Mouse (Mus musculus) limb, embryonic 15.5 days (tissue): ENCODE results near the gene Sh3kbp1. TPM values are rescaled to one million over a fixed set of nuclear protein-coding genes. Genes with fewer than 3 reads are reported as not detected.

Source experiments
- ATAC-seq: fragments of 200-750 bp; cut with Nextera tagmentation; 2 replicates; pipeline ENCODE4 v1.8.0; 2017; ENCODE audit warnings: low read depth, moderate TSS enrichment; ENCODE audit not compliant: insufficient number of reproducible peaks, low FRiP score, low TSS enrichment
- H3K27ac ChIP-seq: fragments of 300-500 bp; sonication (generic); 2 replicates; pipeline ENCODE4 v1.5.1; 2015; ENCODE audit warnings: moderate library complexity, mild to moderate bottlenecking, inconsistent platforms
- H3K27me3 ChIP-seq: fragments of 300-500 bp; sonication (generic); 2 replicates; pipeline ENCODE4 v1.6.1; 2015; ENCODE audit warnings: inconsistent platforms
- H3K36me3 ChIP-seq: fragments of 300-500 bp; sonication (generic); 2 replicates; pipeline ENCODE4 v1.6.1; 2015; ENCODE audit warnings: inconsistent platforms
- H3K4me1 ChIP-seq: fragments of 300-500 bp; sonication (generic); 2 replicates; pipeline ENCODE4 v1.6.1; 2015; ENCODE audit warnings: inconsistent platforms
- H3K4me2 ChIP-seq: fragments of 300-500 bp; sonication (generic); 2 replicates; pipeline ENCODE4 v1.6.1; 2015; ENCODE audit warnings: mild to moderate bottlenecking, inconsistent platforms
- H3K4me3 ChIP-seq: fragments of 300-500 bp; sonication (generic); 2 replicates; pipeline ENCODE4 v1.5.1; 2015; ENCODE audit warnings: mild to moderate bottlenecking, inconsistent platforms
- H3K9ac ChIP-seq: fragments of 300-500 bp; sonication (generic); 2 replicates; pipeline ENCODE4 v1.6.1; 2015; ENCODE audit warnings: inconsistent platforms
- H3K9me3 ChIP-seq: fragments of 300-500 bp; sonication (generic); 2 replicates; pipeline ENCODE4 v1.6.1; 2016; ENCODE audit warnings: inconsistent platforms
- WGBS: fragments of 180-500 bp; shearing (Covaris S2); methylation state at CpG from one replicate; pipeline ENCODE4 v1.1.7; 2015; 5-methylcytosine and 5-hydroxymethylcytosine counted together
- polyA plus RNA-seq: library from polyadenylated mRNA; unstranded; fragments of >200 nt; fragmentation: Nextera tagmentation; extraction: Ambion mirVana; gene quantifications from 2 replicates; pipeline ENCODE4 v1.2.1, GENCODE M21; 2015

The Sh3kbp1 gene
- polyA plus RNA-seq, 1 experiment from 2014 or later = 50.0 TPM

GRCm38 (mm10) chrX:159910600-159910999 is 283.5 kb downstream of the Sh3kbp1 start:
- Histone ChIP-seq H3K4me1 (no peaks in the 10 kb centered on the region), H3K27me3 (peaks cover 9% of the 10 kb centered on the region), H3K4me3 (no peak overlapping the region), H3K9ac (no peak overlapping the region), H3K9me3 (no peaks in the 10 kb centered on the region), H3K4me2 (no peak overlapping the region), H3K36me3 (no peaks in the 10 kb centered on the region), H3K27ac (0 out of 2 replicates have a peak overlapping the region, but pooled peaks have one; percentile 54)
- ATAC-seq = peak; percentile 58; the same call in 1 of the 2 replicates
- WGBS = 60% methylated on average over 3 of the region's 3 CpGs

- H3K27me3 ChIP-seq = peaks cover 3% of the 10 kb centered on the region; the same call in 1 of the 2 replicates
- no peak overlapping the region for H3K4me2 ChIP-seq
- ATAC-seq = no peak
- H3K36me3 ChIP-seq = no peaks in the 10 kb centered on the region
- whole genome bisulfite sequencing = 77% methylated on average over 4 of the region's 4 CpGs
- no peak overlapping the region for H3K9ac ChIP-seq
- H3K4me1 ChIP-seq = no peaks in the 10 kb centered on the region
- H3K9me3 ChIP-seq = no peaks in the 10 kb centered on the region
- no peak overlapping the region for H3K27ac ChIP-seq
- no peak overlapping the region for H3K4me3 ChIP-seq
Measured at GRCm38 (mm10) chrX:159911613-159912012, 284.5 kb downstream of the Sh3kbp1 start.

GRCm38 (mm10) chrX:159912061-159912460 is 285.0 kb downstream of the Sh3kbp1 start:
- H3K27ac ChIP-seq = no peak overlapping the region
- H3K36me3 ChIP-seq = no peaks in the 10 kb centered on the region
- no peaks in the 10 kb centered on the region for H3K9me3 ChIP-seq
- H3K4me2 ChIP-seq = no peak overlapping the region
- H3K27me3 ChIP-seq = peaks cover 3% of the 10 kb centered on the region; the same call in 1 of the 2 replicates
- no peaks in the 10 kb centered on the region for H3K4me1 ChIP-seq
- H3K9ac ChIP-seq = no peak overlapping the region
- no peak for ATAC-seq
- H3K4me3 ChIP-seq = no peak overlapping the region
- WGBS = 66% methylated on average over 3 of the region's 3 CpGs

GRCm38 (mm10) chrX:159913489-159913888 is 286.4 kb downstream of the Sh3kbp1 start:
- WGBS = 61% methylated on average over 3 of the region's 3 CpGs
- Histone ChIP-seq H3K9ac (no peak overlapping the region), H3K27ac (no peak overlapping the region), H3K4me2 (no peak overlapping the region), H3K36me3 (no peaks in the 10 kb centered on the region), H3K4me3 (no peak overlapping the region), H3K9me3 (no peaks in the 10 kb centered on the region), H3K27me3 (no peaks in the 10 kb centered on the region), H3K4me1 (no peaks in the 10 kb centered on the region)
- no peak for ATAC-seq

GRCm38 (mm10) chrX:159915125-159915524 is 288.1 kb downstream of the Sh3kbp1 start:
- WGBS = 40% methylated on average over 1 of the region's 1 CpGs
- no peak overlapping the region for H3K4me3 ChIP-seq

GRCm38 (mm10) chrX:159924759-159925158 is 297.7 kb downstream of the Sh3kbp1 start:
- Histone ChIP-seq H3K4me3 (no peak overlapping the region), H3K4me1 (no peaks in the 10 kb centered on the region), H3K27ac (no peak overlapping the region), H3K4me2 (no peak overlapping the region), H3K9ac (no peak overlapping the region), H3K9me3 (no peaks in the 10 kb centered on the region), H3K27me3 (peaks cover 20% of the 10 kb centered on the region; the same call in 1 of the 2 replicates), H3K36me3 (no peaks in the 10 kb centered on the region)
- WGBS = 80% methylated on average over 6 of the region's 6 CpGs
- no peak for ATAC-seq

More at GRCm38 (mm10) chrX:159915125-159915524, 288.1 kb downstream of the Sh3kbp1 start:
- Histone ChIP-seq H3K4me1 (no peaks in the 10 kb centered on the region), H3K9ac (no peak overlapping the region), H3K9me3 (no peaks in the 10 kb centered on the region), H3K36me3 (no peaks in the 10 kb centered on the region), H3K27ac (no peak overlapping the region), H3K4me2 (no peak overlapping the region), H3K27me3 (no peaks in the 10 kb centered on the region)
- no peak for ATAC-seq

GRCm38 (mm10) chrX:159928165-159928564 is 301.1 kb downstream of the Sh3kbp1 start:
- no peak overlapping the region for H3K9ac ChIP-seq
- peaks cover 13% of the 10 kb centered on the region; the same call in 1 of the 2 replicates for H3K27me3 ChIP-seq
- no peaks in the 10 kb centered on the region for H3K36me3 ChIP-seq
- no peak overlapping the region for H3K4me2 ChIP-seq
- H3K27ac ChIP-seq = no peak overlapping the region
- no peak for ATAC-seq
- WGBS = 78% methylated on average over 5 of the region's 5 CpGs
- H3K4me3 ChIP-seq = no peak overlapping the region
- no peaks in the 10 kb centered on the region for H3K4me1 ChIP-seq
- H3K9me3 ChIP-seq = no peaks in the 10 kb centered on the region

- 77% methylated on average over 3 of the region's 3 CpGs for WGBS
- H3K36me3 ChIP-seq = no peaks in the 10 kb centered on the region
- peaks cover 13% of the 10 kb centered on the region; the same call in 1 of the 2 replicates for H3K27me3 ChIP-seq
- H3K4me2 ChIP-seq = no peak overlapping the region
- ATAC-seq = no peak
- no peaks in the 10 kb centered on the region for H3K4me1 ChIP-seq
- H3K27ac ChIP-seq = no peak overlapping the region
- no peak overlapping the region for H3K9ac ChIP-seq
- no peak overlapping the region for H3K4me3 ChIP-seq
- H3K9me3 ChIP-seq = no peaks in the 10 kb centered on the region
Measured at GRCm38 (mm10) chrX:159928834-159929233, 301.8 kb downstream of the Sh3kbp1 start.

GRCm38 (mm10) chrX:159932027-159932426 is 305.0 kb downstream of the Sh3kbp1 start:
- Histone ChIP-seq H3K27me3 (0 out of 2 replicates have a peak, but pooled peaks cover 7% of the 10 kb centered on the region), H3K4me3 (no peak overlapping the region), H3K9me3 (no peaks in the 10 kb centered on the region), H3K27ac (no peak overlapping the region), H3K4me2 (no peak overlapping the region), H3K9ac (no peak overlapping the region), H3K36me3 (no peaks in the 10 kb centered on the region), H3K4me1 (no peaks in the 10 kb centered on the region)
- no peak for ATAC-seq
- WGBS = 96% methylated on average over 1 of the region's 1 CpGs

- H3K4me2 ChIP-seq = no peak overlapping the region
- H3K4me1 ChIP-seq = no peaks in the 10 kb centered on the region
Measured at GRCm38 (mm10) chrX:159942569-159942968, 315.5 kb downstream of the Sh3kbp1 start.

GRCm38 (mm10) chrX:159943586-159943985 is 316.5 kb downstream of the Sh3kbp1 start:
- WGBS = 77% methylated on average over 1 of the region's 1 CpGs

More at GRCm38 (mm10) chrX:159942569-159942968, 315.5 kb downstream of the Sh3kbp1 start:
- H3K4me3 ChIP-seq = no peak overlapping the region
- no peaks in the 10 kb centered on the region for H3K9me3 ChIP-seq
- no peak for ATAC-seq
- H3K27ac ChIP-seq = no peak overlapping the region
- WGBS = 79% methylated on average over 2 of the region's 2 CpGs
- no peaks in the 10 kb centered on the region for H3K36me3 ChIP-seq
- H3K9ac ChIP-seq = no peak overlapping the region
- H3K27me3 ChIP-seq = no peaks in the 10 kb centered on the region

GRCm38 (mm10) chrX:159953546-159954429 is 326.7 kb downstream of the Sh3kbp1 start:
- Histone ChIP-seq H3K36me3 (no peaks in the 10 kb centered on the region), H3K9me3 (no peaks in the 10 kb centered on the region), H3K27me3 (peaks cover 14% of the 10 kb centered on the region; the same call in 1 of the 2 replicates), H3K4me2 (no peak overlapping the region), H3K4me3 (no peak overlapping the region), H3K9ac (no peak overlapping the region), H3K4me1 (no peaks in the 10 kb centered on the region), H3K27ac (no peak overlapping the region)
- no peak for ATAC-seq
- WGBS = 67% methylated on average over 7 of the region's 7 CpGs

More at GRCm38 (mm10) chrX:159943586-159943985, 316.5 kb downstream of the Sh3kbp1 start:
- Histone ChIP-seq H3K4me2 (no peak overlapping the region), H3K4me3 (no peak overlapping the region), H3K27me3 (no peaks in the 10 kb centered on the region), H3K36me3 (no peaks in the 10 kb centered on the region), H3K9me3 (no peaks in the 10 kb centered on the region), H3K9ac (no peak overlapping the region), H3K27ac (no peak overlapping the region), H3K4me1 (no peaks in the 10 kb centered on the region)
- no peak for ATAC-seq
